Mouse (Mus musculus) kidney, postnatal 36 days (tissue): ENCODE results near the gene Gm281.

Source experiments
- DNase-seq, 2 experiments: peaks; one replicate each; pipeline ENCODE4 v3.0.0; 2021 to 2022; ENCODE audit warnings: mixed read lengths in 2 of 2

Gene Gm281

GRCm38 (mm10) chr14:13812801-13813479, 101.3 kb downstream of the Gm281 start:
- no peak for DNase-seq

GRCm38 (mm10) chr14:13790446-13790845, 123.8 kb downstream of the Gm281 start:
- DNase-seq = no peak

GRCm38 (mm10) chr14:13790001-13790400, 124.3 kb downstream of the Gm281 start:
- DNase-seq = no peak

- DNase-seq = no peak
Observed at GRCm38 (mm10) chr14:13782970-13783369, 131.3 kb downstream of the Gm281 start.

GRCm38 (mm10) chr14:13778383-13778782, 135.9 kb downstream of the Gm281 start:
- DNase-seq = no peak

GRCm38 (mm10) chr14:13771163-13771562, 143.1 kb downstream of the Gm281 start:
- DNase-seq = no peak

- no peak for DNase-seq
Observed at GRCm38 (mm10) chr14:13770686-13771085, 143.6 kb downstream of the Gm281 start.
